In the genomic region with DNA sequence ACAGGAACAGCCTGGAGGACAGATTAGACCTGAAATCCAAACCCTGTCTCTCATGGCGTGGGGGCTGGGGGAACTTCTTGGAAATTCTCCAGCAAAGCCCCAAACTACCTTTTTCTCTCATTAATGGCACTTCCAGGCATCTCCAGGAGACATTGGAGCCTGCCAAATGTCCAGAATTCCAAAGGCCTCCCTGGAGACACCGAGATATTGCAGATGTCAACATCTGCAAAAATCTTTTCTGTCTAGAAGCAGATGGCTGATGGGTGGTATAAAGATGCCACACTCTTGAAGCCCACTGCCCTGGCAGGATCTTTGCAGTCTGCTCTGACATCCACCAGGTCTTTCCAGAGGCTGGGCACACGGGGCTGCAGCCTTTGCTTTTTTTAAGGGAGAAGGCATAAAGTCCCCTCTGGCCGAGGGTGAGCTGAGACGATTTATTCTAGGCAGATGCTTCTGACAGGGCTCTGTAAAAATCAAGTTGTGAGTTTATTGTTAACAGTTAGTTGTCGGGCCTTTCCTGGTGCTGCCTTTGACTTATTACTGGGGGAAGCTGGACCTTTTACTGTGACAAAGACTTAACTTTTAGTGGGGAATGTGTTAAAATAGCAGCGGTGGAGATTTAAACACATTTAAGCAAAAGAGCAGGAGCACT, we compare ENCODE assay signal across 11 mouse cellular contexts. TPM values are rescaled to one million over a fixed set of nuclear protein-coding genes. Genes with fewer than 3 reads are reported as not detected.
DNase-seq lines count a peak whose midpoint lies in the region; ATAC-seq and TF ChIP-seq lines count a peak whose summit lies in the region.
"Had no signal": no experiment of that assay in that cellular context is flagged by ENCODE, and none has a peak within 500 bp of the region (broad histone marks: within the 10 kb centered on the region; RNA-seq: fewer than 3 reads in every experiment).

No protein-coding gene starts in this region.

- H3K36me3 ChIP-seq in hindbrain, embryonic 12.5 days: no peaks in the 10 kb centered on the region
- no peaks in the 10 kb centered on the region for H3K36me3 ChIP-seq in hindbrain, postnatal 0 days (ENCODE audit: insufficient read depth, low read length)
- peaks cover 11% of the 10 kb centered on the region for H3K36me3 ChIP-seq in embryonic facial prominence, embryonic 10.5 days (replicated peaks)

- no peak for TF ChIP-seq CTCF in hindbrain, postnatal 0 days (IDR thresholded peaks at IDR 0.05; ENCODE audit: low read depth)

- H3K4me2 ChIP-seq in hindbrain, embryonic 12.5 days (replicated peaks): peak overlapping the region; percentile 82
- H3K4me2 ChIP-seq in hindbrain, postnatal 0 days (ENCODE audit: low read depth, low read length): no peak overlapping the region

- DNase-seq in hindbrain, postnatal 0 days (ENCODE audit: low spot score): no peak
- DNase-seq in embryonic facial prominence, embryonic 10.5 days (ENCODE audit: low spot score): peak; percentile 36
- DNase-seq in heart, postnatal 14 days: peak; percentile 20 to 45
- peak; percentile 64 for DNase-seq in neural tube, embryonic 10.5 days (ENCODE audit: extremely low spot score, low spot score)
- no peak for DNase-seq in spleen, postnatal 14 days (ENCODE audit: low spot score in 2 of 2)
- no peak for DNase-seq in thymus, postnatal 36 days
- no peak for DNase-seq in natural killer cell, adult 2 months (ENCODE audit: low spot score in 2 of 2)
- DNase-seq: cerebellum, adult 9-11 months; layer of hippocampus, adult 9-11 months had no signal

- intact Hi-C loops in heart, postnatal 14 days (cut with DNase I): no loop called here

- WGBS in hindbrain, embryonic 12.5 days: 14% methylated on average over 7 of the region's 7 CpGs
- 18% methylated on average over 7 of the region's 7 CpGs for WGBS in hindbrain, postnatal 0 days
- WGBS in embryonic facial prominence, embryonic 10.5 days: 20% methylated on average over 7 of the region's 7 CpGs

- 0 out of 2 replicates have a peak overlapping the region, but pooled peaks have one; percentile 12 for H3K4me3 ChIP-seq in hindbrain, embryonic 12.5 days
- no peak overlapping the region for H3K4me3 ChIP-seq in hindbrain, postnatal 0 days (ENCODE audit: low read length)
- peak overlapping the region; percentile 82; the same call in 1 of the 2 replicates for H3K4me3 ChIP-seq in embryonic facial prominence, embryonic 10.5 days

- ATAC-seq in hindbrain, embryonic 12.5 days (ENCODE audit: low FRiP score): no peak
- no peak for ATAC-seq in hindbrain, postnatal 0 days
- ATAC-seq: lung, postnatal 0 days had no signal

- peaks cover 39% of the 10 kb centered on the region for H3K4me1 ChIP-seq in hindbrain, embryonic 12.5 days
- peaks cover 7% of the 10 kb centered on the region; the same call in 1 of the 2 replicates for H3K4me1 ChIP-seq in hindbrain, postnatal 0 days (ENCODE audit: insufficient read depth, low read length)
- H3K4me1 ChIP-seq in embryonic facial prominence, embryonic 10.5 days: peaks cover 43% of the 10 kb centered on the region

- peak overlapping the region; percentile 60 for H3K27ac ChIP-seq in hindbrain, embryonic 12.5 days
- H3K27ac ChIP-seq in hindbrain, postnatal 0 days: no peak overlapping the region
- peak overlapping the region; percentile 10; the same call in 1 of the 2 replicates for H3K27ac ChIP-seq in embryonic facial prominence, embryonic 10.5 days (replicated peaks)

- H3K9ac ChIP-seq in hindbrain, embryonic 12.5 days: no peak overlapping the region
- H3K9ac ChIP-seq in hindbrain, postnatal 0 days (replicated peaks; ENCODE audit: low read length): no peak overlapping the region

- H3K27me3 ChIP-seq in hindbrain, embryonic 12.5 days: 0 out of 2 replicates have a peak, but pooled peaks cover 5% of the 10 kb centered on the region
- H3K27me3 ChIP-seq in hindbrain, postnatal 0 days (ENCODE audit: insufficient read depth, low read length): no peaks in the 10 kb centered on the region
- peaks cover 48% of the 10 kb centered on the region for H3K27me3 ChIP-seq in embryonic facial prominence, embryonic 10.5 days (replicated peaks; ENCODE audit: low read depth, poor library complexity, severe bottlenecking)

- no peaks in the 10 kb centered on the region for H3K9me3 ChIP-seq in hindbrain, embryonic 12.5 days (replicated peaks)
- no peaks in the 10 kb centered on the region for H3K9me3 ChIP-seq in hindbrain, postnatal 0 days (ENCODE audit: low read length)
- H3K9me3 ChIP-seq in embryonic facial prominence, embryonic 10.5 days: no peaks in the 10 kb centered on the region

RNA-seq across cellular contexts. Expression of a gene that starts 4.7 kb away (rescaled TPM):
- 159 and 173 TPM in 2 replicates for polyA plus RNA-seq in hindbrain, embryonic 12.5 days (2016; fragmentation: Nextera tagmentation; extraction: Ambion mirVana)
- 60.3 and 81.2 TPM in 2 replicates for total RNA-seq in hindbrain, postnatal 0 days (2014; rRNA removed)
- polyA plus RNA-seq in hindbrain, postnatal 0 days (2015; fragmentation: Nextera tagmentation; extraction: Ambion mirVana): 16.5 and 17.3 TPM in 2 replicates
- polyA plus RNA-seq in embryonic facial prominence, embryonic 10.5 days (2016; fragmentation: Nextera tagmentation; extraction: Ambion mirVana): 77.9 and 78.3 TPM in 2 replicates
- 10 to 100 TPM; 56.7 to 60.4 TPM for total RNA-seq in heart, postnatal 14 days (2021)

Comparison
In these comparisons a context has a peak if more than half of its experiments do, and no peak if none do; other contexts are left out.
1. DNase-seq: peak in embryonic facial prominence, embryonic 10.5 days (single experiment), heart, postnatal 14 days (2 of 2) and neural tube, embryonic 10.5 days (single experiment); none in hindbrain, postnatal 0 days (single experiment), spleen, postnatal 14 days (0 of 2), thymus, postnatal 36 days (0 of 2) and natural killer cell, adult 2 months (0 of 2).